Mouse (Mus musculus) cerebellum, adult 2 months (tissue): ENCODE measurements around the gene Mea1.

ENCODE experiments used
- CTCF ChIP-seq: fragments of 200-500 bp; IDR thresholded peaks from 2 replicates; pipeline ENCODE4 v1.5.1; 2011; ENCODE audit warnings: low read depth, mild to moderate bottlenecking, control low read depth, low read length, moderate library complexity, borderline replicate concordance; ENCODE audit not compliant: insufficient read depth
- POLR2A ChIP-seq: fragments of 200-500 bp; IDR thresholded peaks from 2 replicates; pipeline ENCODE4 v1.6.1; 2011; ENCODE audit warnings: low read length, control low read depth, borderline replicate concordance; ENCODE audit not compliant: insufficient read depth

DNA sequence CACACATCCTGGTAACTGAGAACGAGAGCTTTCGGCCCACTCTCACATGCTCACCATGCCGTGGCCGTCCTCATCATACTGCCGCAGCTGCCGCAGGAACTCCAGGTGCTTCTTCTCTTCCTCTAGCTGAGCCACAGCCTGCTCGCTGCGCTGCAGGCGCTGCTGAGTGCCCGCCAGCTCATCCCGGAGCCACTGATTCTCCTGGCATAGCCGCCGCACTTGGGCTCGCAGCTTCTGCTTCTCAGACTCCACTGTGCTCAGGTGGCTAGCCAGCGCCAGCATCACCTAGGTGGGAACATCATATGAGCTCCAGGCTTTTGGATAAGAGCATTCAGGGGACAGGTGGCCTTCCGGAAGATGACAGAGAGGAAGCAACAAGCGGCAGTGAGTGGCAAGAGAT lies 36.5 kb upstream of the Mea1 start:
- TF ChIP-seq CTCF (no peak), POLR2A (no peak)
